Mouse (Mus musculus) midbrain, embryonic 12.5 days (tissue): ENCODE results near the gene Elmo3. TPM values are rescaled to one million over a fixed set of nuclear protein-coding genes. Genes with fewer than 3 reads are reported as not detected.

Experiments
- ATAC-seq: fragments of 200-750 bp; cut with Nextera tagmentation; 2 replicates; pipeline ENCODE4 v1.8.0; 2017; ENCODE audit warnings: low read depth, moderate TSS enrichment, moderate library complexity; ENCODE audit not compliant: low FRiP score
- H3K27ac ChIP-seq: fragments of 300-500 bp; sonication (generic); replicated peaks from 2 replicates; pipeline ENCODE4 v1.5.1; 2016; ENCODE audit warnings: mild to moderate bottlenecking
- H3K27me3 ChIP-seq: fragments of 300-500 bp; sonication (generic); 2 replicates; pipeline ENCODE4 v1.6.1; 2016; ENCODE audit warnings: mild to moderate bottlenecking
- H3K36me3 ChIP-seq: fragments of 300-500 bp; sonication (generic); 2 replicates; pipeline ENCODE4 v1.6.1; 2016
- H3K4me1 ChIP-seq: fragments of 300-500 bp; sonication (generic); 2 replicates; pipeline ENCODE4 v1.6.1; 2016
- H3K4me2 ChIP-seq: fragments of 300-500 bp; sonication (generic); replicated peaks from 2 replicates; pipeline ENCODE4 v1.6.1; 2016; ENCODE audit warnings: mild to moderate bottlenecking, moderate library complexity
- H3K4me3 ChIP-seq: fragments of 300-500 bp; sonication (generic); 2 replicates; pipeline ENCODE4 v1.5.1; 2016; ENCODE audit warnings: mild to moderate bottlenecking
- H3K9ac ChIP-seq: fragments of 300-500 bp; sonication (generic); replicated peaks from 2 replicates; pipeline ENCODE4 v1.6.1; 2016; ENCODE audit warnings: mild to moderate bottlenecking, moderate library complexity
- H3K9me3 ChIP-seq: fragments of 300-500 bp; sonication (generic); 2 replicates; pipeline ENCODE4 v1.6.1; 2016; ENCODE audit warnings: mild to moderate bottlenecking
- WGBS: fragments of 180-500 bp; shearing (Covaris S2); methylation state at CpG from one replicate; pipeline ENCODE4 v1.1.7; 2016; 5-methylcytosine and 5-hydroxymethylcytosine counted together
- polyA plus RNA-seq: library from polyadenylated mRNA; unstranded; fragments of >200 nt; fragmentation: Nextera tagmentation; extraction: Ambion mirVana; gene quantifications from 2 replicates; pipeline ENCODE4 v1.2.1, GENCODE M21; 2016

Elmo3 gene
- polyA plus RNA-seq, 1 experiment from 2014 or later: 1.7 TPM

GRCm38 (mm10) chr8:105266775-105267174 is 38.6 kb upstream of the Elmo3 start:
- no peak overlapping the region for H3K4me3 ChIP-seq
- 0 out of 2 replicates have a peak, but pooled peaks cover 3% of the 10 kb centered on the region for H3K9me3 ChIP-seq
- H3K4me2 ChIP-seq: no peak overlapping the region
- no peak overlapping the region for H3K9ac ChIP-seq
- peaks cover 36% of the 10 kb centered on the region for H3K4me1 ChIP-seq
- ATAC-seq: no peak
- 9% methylated on average over 13 of the region's 13 CpGs for WGBS
- H3K36me3 ChIP-seq: no peaks in the 10 kb centered on the region
- H3K27me3 ChIP-seq: peaks cover 96% of the 10 kb centered on the region
- H3K27ac ChIP-seq: no peak overlapping the region

- Histone ChIP-seq H3K4me3 (peak overlapping the region; percentile 45), H3K9me3 (0 out of 2 replicates have a peak, but pooled peaks cover 3% of the 10 kb centered on the region), H3K9ac (peak overlapping the region; percentile 32; the same call in 1 of the 2 replicates), H3K36me3 (no peaks in the 10 kb centered on the region), H3K4me1 (peaks cover 33% of the 10 kb centered on the region), H3K27me3 (peaks cover 99% of the 10 kb centered on the region), H3K4me2 (peak overlapping the region; percentile 64), H3K27ac (no peak overlapping the region)
- WGBS: under 1% methylated on average over 65 of the region's 65 CpGs
- peak; percentile 82 for ATAC-seq
Observed at GRCm38 (mm10) chr8:105268342-105269074, 36.9 kb upstream of the Elmo3 start.

- WGBS: 2% methylated on average over 10 of the region's 10 CpGs
- H3K27ac ChIP-seq: no peak overlapping the region
- H3K4me3 ChIP-seq: peak overlapping the region; percentile 45
- H3K9ac ChIP-seq: 0 out of 2 replicates have a peak overlapping the region, but pooled peaks have one; percentile 32
- ATAC-seq: peak; percentile 17; the same call in 1 of the 2 replicates
- peak overlapping the region; percentile 64 for H3K4me2 ChIP-seq
- peaks cover 99% of the 10 kb centered on the region for H3K27me3 ChIP-seq
- H3K36me3 ChIP-seq: no peaks in the 10 kb centered on the region
- H3K4me1 ChIP-seq: peaks cover 31% of the 10 kb centered on the region
- 0 out of 2 replicates have a peak, but pooled peaks cover 3% of the 10 kb centered on the region for H3K9me3 ChIP-seq
Observed at GRCm38 (mm10) chr8:105269075-105269458, 36.3 kb upstream of the Elmo3 start.

- Histone ChIP-seq H3K36me3 (no peaks in the 10 kb centered on the region), H3K4me1 (peaks cover 29% of the 10 kb centered on the region), H3K9ac (peak within 1 kb of the TSS; percentile 32; the same call in 1 of the 2 replicates), H3K27me3 (peaks cover 99% of the 10 kb centered on the region), H3K4me2 (peak within 1 kb of the TSS; percentile 64), H3K4me3 (peak within 1 kb of the TSS; percentile 45), H3K9me3 (0 out of 2 replicates have a peak, but pooled peaks cover 3% of the 10 kb centered on the region), H3K27ac (no peak within 1 kb of the TSS)
- WGBS: under 1% methylated on average over 42 of the region's 42 CpGs
- ATAC-seq: no peak
Observed at GRCm38 (mm10) chr8:105269461-105269947, 35.9 kb upstream of the Elmo3 start, which contains the start of gene Hsf4. Hsf4 (plus strand) TSS chr8:105269801.

GRCm38 (mm10) chr8:105270101-105270915 is 35.1 kb upstream of the Elmo3 start:
- H3K27ac ChIP-seq: no peak overlapping the region
- peaks cover 28% of the 10 kb centered on the region for H3K4me1 ChIP-seq

GRCm38 (mm10) chr8:105270916-105271186 is 34.5 kb upstream of the Elmo3 start:
- H3K4me2 ChIP-seq: no peak overlapping the region
- no peak overlapping the region for H3K4me3 ChIP-seq
- H3K27me3 ChIP-seq: peaks cover 99% of the 10 kb centered on the region
- H3K9ac ChIP-seq: no peak overlapping the region
- 0 out of 2 replicates have a peak, but pooled peaks cover 3% of the 10 kb centered on the region for H3K9me3 ChIP-seq
- H3K4me1 ChIP-seq: peaks cover 33% of the 10 kb centered on the region
- no peak overlapping the region for H3K27ac ChIP-seq
- WGBS: 3% methylated on average over 11 of the region's 11 CpGs
- no peaks in the 10 kb centered on the region for H3K36me3 ChIP-seq
- ATAC-seq: no peak

More at GRCm38 (mm10) chr8:105270101-105270915, 35.1 kb upstream of the Elmo3 start:
- WGBS: 1% methylated on average over 39 of the region's 39 CpGs
- H3K9me3 ChIP-seq: 0 out of 2 replicates have a peak, but pooled peaks cover 3% of the 10 kb centered on the region
- peak overlapping the region; percentile 64 for H3K4me2 ChIP-seq
- peaks cover 99% of the 10 kb centered on the region for H3K27me3 ChIP-seq
- H3K4me3 ChIP-seq: peak overlapping the region; percentile 45; the same call in 1 of the 2 replicates
- H3K36me3 ChIP-seq: no peaks in the 10 kb centered on the region
- H3K9ac ChIP-seq: no peak overlapping the region
- ATAC-seq: no peak

GRCm38 (mm10) chr8:105275387-105275786 is 30.0 kb upstream of the Elmo3 start:
- ATAC-seq: no peak
- no peak overlapping the region for H3K27ac ChIP-seq
- no peak overlapping the region for H3K9ac ChIP-seq
- H3K9me3 ChIP-seq: no peaks in the 10 kb centered on the region
- peaks cover 29% of the 10 kb centered on the region for H3K4me1 ChIP-seq
- H3K4me2 ChIP-seq: peak overlapping the region; percentile 79
- peak overlapping the region; percentile 45; the same call in 1 of the 2 replicates for H3K4me3 ChIP-seq
- H3K36me3 ChIP-seq: peaks cover 6% of the 10 kb centered on the region; the same call in 1 of the 2 replicates
- 8% methylated on average over 9 of the region's 11 CpGs for WGBS
- peaks cover 99% of the 10 kb centered on the region for H3K27me3 ChIP-seq

- peak within 1 kb of the TSS; percentile 61 for H3K9ac ChIP-seq
- H3K4me2 ChIP-seq: peak within 1 kb of the TSS; percentile 79
- H3K9me3 ChIP-seq: no peaks in the 10 kb centered on the region
- H3K4me1 ChIP-seq: peaks cover 27% of the 10 kb centered on the region
- H3K4me3 ChIP-seq: peak within 1 kb of the TSS; percentile 45
- 5% methylated on average over 10 of the region's 10 CpGs for WGBS
- no peak within 1 kb of the TSS for H3K27ac ChIP-seq
- H3K27me3 ChIP-seq: peaks cover 98% of the 10 kb centered on the region
- 0 out of 2 replicates have a peak, but pooled peaks have one; percentile 1 for ATAC-seq
- H3K36me3 ChIP-seq: peaks cover 8% of the 10 kb centered on the region; the same call in 1 of the 2 replicates
Observed at GRCm38 (mm10) chr8:105275840-105276239, 29.6 kb upstream of the Elmo3 start, which contains the start of gene Nol3. Nol3 (plus strand) TSS chr8:105276140.

- H3K27me3 ChIP-seq: peaks cover 95% of the 10 kb centered on the region
- peak overlapping the region; percentile 79 for H3K4me2 ChIP-seq
- H3K9me3 ChIP-seq: no peaks in the 10 kb centered on the region
- H3K36me3 ChIP-seq: peaks cover 12% of the 10 kb centered on the region; the same call in 1 of the 2 replicates
- no peak overlapping the region for H3K27ac ChIP-seq
- peak overlapping the region; percentile 45 for H3K4me3 ChIP-seq
- H3K4me1 ChIP-seq: peaks cover 27% of the 10 kb centered on the region
- 4% methylated on average over 30 of the region's 30 CpGs for WGBS
- H3K9ac ChIP-seq: peak overlapping the region; percentile 61
- ATAC-seq: peak; percentile 81
Observed at GRCm38 (mm10) chr8:105276292-105277120, 28.9 kb upstream of the Elmo3 start.

- Histone ChIP-seq H3K27ac (no peak overlapping the region), H3K9me3 (no peaks in the 10 kb centered on the region), H3K4me3 (peak overlapping the region; percentile 17; the same call in 1 of the 2 replicates), H3K4me1 (peaks cover 27% of the 10 kb centered on the region), H3K4me2 (peak overlapping the region; percentile 25; the same call in 1 of the 2 replicates), H3K36me3 (peaks cover 33% of the 10 kb centered on the region), H3K9ac (no peak overlapping the region), H3K27me3 (peaks cover 77% of the 10 kb centered on the region)
- WGBS: 2% methylated on average over 28 of the region's 28 CpGs
- 0 out of 2 replicates have a peak, but pooled peaks have one; percentile 8 for ATAC-seq
Observed at GRCm38 (mm10) chr8:105278911-105279334, 26.5 kb upstream of the Elmo3 start.

- Histone ChIP-seq H3K4me2 (no peak overlapping the region), H3K36me3 (peaks cover 43% of the 10 kb centered on the region), H3K4me1 (peaks cover 23% of the 10 kb centered on the region), H3K27me3 (peaks cover 61% of the 10 kb centered on the region), H3K9ac (no peak overlapping the region), H3K9me3 (no peaks in the 10 kb centered on the region), H3K27ac (no peak overlapping the region), H3K4me3 (no peak overlapping the region)
- ATAC-seq: no peak
- WGBS: 71% methylated on average over 3 of the region's 3 CpGs
Observed at GRCm38 (mm10) chr8:105280567-105280966, 24.8 kb upstream of the Elmo3 start.
